Comparison of ENCODE assay signal across 8 mouse cellular contexts in the genomic region with DNA sequence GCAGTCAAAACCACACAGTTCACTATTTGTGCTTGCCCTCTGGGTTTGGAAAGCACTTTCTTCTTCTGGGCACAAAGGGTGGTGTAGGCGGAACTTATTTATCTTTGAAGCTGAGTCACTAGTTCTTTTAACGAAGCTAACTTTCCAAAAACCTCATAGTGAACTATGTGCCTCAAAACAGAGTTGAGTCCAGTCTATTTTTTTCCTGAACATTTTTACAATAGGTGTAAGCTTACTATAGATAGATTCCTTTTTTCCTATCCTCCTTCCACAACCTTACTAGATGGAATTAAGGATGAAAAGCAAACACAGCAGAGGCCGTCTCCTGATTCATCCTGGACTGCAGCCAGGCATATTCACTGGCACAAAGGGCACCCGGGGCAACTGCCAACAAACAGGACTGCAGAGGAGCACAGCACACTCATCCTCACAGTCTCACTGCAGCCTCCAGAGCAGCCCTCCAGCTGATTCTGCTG.
DNase-seq lines count a peak whose midpoint lies in the region; ATAC-seq lines count a peak whose summit lies in the region.

No protein-coding gene starts in this region.

- no peak for ATAC-seq in erythroid progenitor cell, adult 5-6 weeks (replicated peaks; ENCODE audit: low FRiP score, poor library complexity, severe bottlenecking)

- DNase-seq in lung, postnatal 10 days, result peak; percentile 13
- no peak for DNase-seq in lung, postnatal 14 days
- peak; percentile 11 to 59 for DNase-seq in adrenal gland, postnatal 4 days (ENCODE audit: low spot score in 2 of 2)
- DNase-seq in frontal cortex, postnatal 36 days (ENCODE audit: low spot score in 2 of 2), result peak; percentile 53
- DNase-seq in layer of hippocampus, adult 9-10 months (ENCODE audit: low spot score), result peak; percentile 22
- DNase-seq in skeletal muscle tissue, adult 2 months (ENCODE audit: low read depth, low spot score), result peak; percentile 7
- DNase-seq in thymus, postnatal 0 days (ENCODE audit: low spot score), result no peak

Comparison
In these comparisons a context has a peak if more than half of its experiments do, and no peak if none do; other contexts are left out.
1. DNase-seq: peak in lung, postnatal 10 days (single experiment), adrenal gland, postnatal 4 days (2 of 2), frontal cortex, postnatal 36 days (2 of 2), layer of hippocampus, adult 9-10 months (single experiment) and skeletal muscle tissue, adult 2 months (single experiment); none in lung, postnatal 14 days (single experiment) and thymus, postnatal 0 days (single experiment).